Mouse (Mus musculus) midbrain, embryonic 15.5 days (tissue): ENCODE measurements around the gene Slc9a2. TPM values are rescaled to one million over a fixed set of nuclear protein-coding genes. Genes with fewer than 3 reads are reported as not detected.
A peak's percentile ranks its signal among the peaks of the same experiment; 100 is the strongest.

Experiments
- ATAC-seq: fragments of 200-750 bp; cut with Nextera tagmentation; replicated peaks from 2 replicates; pipeline ENCODE4 v1.8.0; 2017; ENCODE audit warnings: moderate TSS enrichment
- H3K27ac ChIP-seq: fragments of 300-500 bp; sonication (generic); 2 replicates; pipeline ENCODE4 v1.5.1; 2015; ENCODE audit warnings: mild to moderate bottlenecking, inconsistent platforms
- H3K27me3 ChIP-seq: fragments of 300-500 bp; sonication (generic); replicated peaks from 2 replicates; pipeline ENCODE4 v1.6.1; 2015; ENCODE audit warnings: inconsistent platforms
- H3K36me3 ChIP-seq: fragments of 300-500 bp; sonication (generic); replicated peaks from 2 replicates; pipeline ENCODE4 v1.6.1; 2015; ENCODE audit warnings: inconsistent platforms
- H3K4me1 ChIP-seq: fragments of 300-500 bp; sonication (generic); 2 replicates; pipeline ENCODE4 v1.6.1; 2015; ENCODE audit warnings: inconsistent platforms
- H3K4me2 ChIP-seq: fragments of 300-500 bp; sonication (generic); 2 replicates; pipeline ENCODE4 v1.6.1; 2015; ENCODE audit warnings: inconsistent platforms, mild to moderate bottlenecking, moderate library complexity
- H3K4me3 ChIP-seq: fragments of 300-500 bp; sonication (generic); 2 replicates; pipeline ENCODE4 v1.5.1; 2015; ENCODE audit warnings: mild to moderate bottlenecking, inconsistent platforms
- H3K9ac ChIP-seq: fragments of 300-500 bp; sonication (generic); 2 replicates; pipeline ENCODE4 v1.6.1; 2015; ENCODE audit warnings: mild to moderate bottlenecking, inconsistent platforms
- H3K9me3 ChIP-seq: fragments of 300-500 bp; sonication (generic); 2 replicates; pipeline ENCODE4 v1.6.1; 2016; ENCODE audit warnings: inconsistent platforms
- WGBS: fragments of 180-500 bp; shearing (Covaris S2); methylation state at CpG from one replicate; pipeline ENCODE4 v1.1.7; 2015; ENCODE audit warnings: mixed read lengths; 5-methylcytosine and 5-hydroxymethylcytosine counted together
- polyA plus RNA-seq: library from polyadenylated mRNA; unstranded; fragments of >200 nt; fragmentation: Nextera tagmentation; extraction: Ambion mirVana; gene quantifications from 2 replicates; pipeline ENCODE4 v1.2.1, GENCODE M21; 2015

Slc9a2 gene
- polyA plus RNA-seq, 1 experiment from 2014 or later: 0.46 TPM

- no peak overlapping the region for H3K4me3 ChIP-seq
- no peak overlapping the region for H3K4me2 ChIP-seq
- no peaks in the 10 kb centered on the region; the same call in 1 of the 2 replicates for H3K36me3 ChIP-seq
- WGBS: 92% methylated on average over 7 of the region's 7 CpGs
- no peaks in the 10 kb centered on the region for H3K9me3 ChIP-seq
- no peaks in the 10 kb centered on the region for H3K4me1 ChIP-seq
- H3K27ac ChIP-seq: no peak overlapping the region
- no peak for ATAC-seq
- no peak overlapping the region for H3K9ac ChIP-seq
- H3K27me3 ChIP-seq: no peaks in the 10 kb centered on the region
Measured at GRCm38 (mm10) chr1:40771196-40771970, 91.0 kb downstream of the Slc9a2 start.

DNA sequence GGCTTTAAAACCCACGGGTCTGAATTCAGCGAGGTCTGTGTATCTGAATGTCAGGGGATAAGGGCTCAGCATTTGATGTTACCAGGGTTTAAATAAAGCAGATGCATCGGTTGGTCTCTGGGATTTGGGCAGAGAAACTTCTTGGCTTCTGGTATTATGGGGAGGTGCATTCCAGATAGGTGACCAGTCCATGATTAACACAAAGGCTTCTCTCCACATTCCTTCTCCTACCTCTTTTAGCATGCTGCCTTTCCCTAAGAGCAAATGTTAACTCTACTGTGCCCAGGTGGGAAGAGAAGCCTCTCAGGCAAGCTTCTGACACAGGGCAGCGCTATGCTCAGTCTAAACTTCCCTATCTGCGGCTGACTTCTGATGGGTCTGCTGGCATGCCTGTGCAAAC lies 92.9 kb downstream of the Slc9a2 start:
- H3K4me2 ChIP-seq: no peak overlapping the region
- WGBS: 87% methylated on average over 5 of the region's 5 CpGs
- H3K27me3 ChIP-seq: no peaks in the 10 kb centered on the region
- H3K9ac ChIP-seq: no peak overlapping the region
- H3K36me3 ChIP-seq: peaks cover 4% of the 10 kb centered on the region; the same call in 1 of the 2 replicates
- H3K27ac ChIP-seq: no peak overlapping the region
- no peak for ATAC-seq
- no peak overlapping the region for H3K4me3 ChIP-seq
- H3K9me3 ChIP-seq: no peaks in the 10 kb centered on the region
- H3K4me1 ChIP-seq: no peaks in the 10 kb centered on the region

GRCm38 (mm10) chr1:40774040-40774439 lies 93.7 kb downstream of the Slc9a2 start:
- 96% methylated on average over 10 of the region's 10 CpGs for WGBS
- no peak overlapping the region for H3K4me2 ChIP-seq
- H3K4me1 ChIP-seq: no peaks in the 10 kb centered on the region
- H3K27me3 ChIP-seq: no peaks in the 10 kb centered on the region
- no peak overlapping the region for H3K4me3 ChIP-seq
- ATAC-seq: no peak
- peaks cover 10% of the 10 kb centered on the region; the same call in 1 of the 2 replicates for H3K36me3 ChIP-seq
- no peak overlapping the region for H3K9ac ChIP-seq
- 0 out of 2 replicates have a peak, but pooled peaks cover 5% of the 10 kb centered on the region for H3K9me3 ChIP-seq
- H3K27ac ChIP-seq: no peak overlapping the region

GRCm38 (mm10) chr1:40776102-40776501 lies 95.7 kb downstream of the Slc9a2 start:
- Histone ChIP-seq H3K27ac (no peak overlapping the region), H3K4me3 (no peak overlapping the region), H3K9ac (no peak overlapping the region), H3K9me3 (0 out of 2 replicates have a peak, but pooled peaks cover 12% of the 10 kb centered on the region), H3K4me2 (no peak overlapping the region), H3K4me1 (no peaks in the 10 kb centered on the region), H3K27me3 (no peaks in the 10 kb centered on the region), H3K36me3 (peaks cover 19% of the 10 kb centered on the region; the same call in 1 of the 2 replicates)
- 66% methylated on average over 2 of the region's 2 CpGs for WGBS
- no peak for ATAC-seq

DNA sequence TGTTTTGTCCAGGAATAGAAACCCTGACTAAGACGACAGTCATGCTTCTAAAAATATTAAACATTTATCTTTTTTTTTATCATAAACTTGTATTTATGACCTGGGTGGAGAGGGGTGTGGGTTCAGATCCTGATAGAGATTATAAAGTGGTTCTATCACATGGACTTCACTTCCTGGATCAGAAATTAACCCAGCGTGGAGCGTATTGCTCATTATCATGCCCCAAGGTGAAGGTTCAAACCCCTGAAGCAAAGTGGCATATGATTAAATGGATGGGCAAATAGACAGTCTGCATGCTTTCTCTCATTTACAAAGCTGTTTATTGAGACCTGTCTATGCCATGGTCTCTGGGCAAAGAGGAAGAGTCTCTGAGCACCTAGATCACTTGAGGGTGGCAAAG lies 96.4 kb downstream of the Slc9a2 start:
- Histone ChIP-seq H3K27me3 (no peaks in the 10 kb centered on the region), H3K9me3 (0 out of 2 replicates have a peak, but pooled peaks cover 12% of the 10 kb centered on the region), H3K4me1 (no peaks in the 10 kb centered on the region), H3K4me2 (no peak overlapping the region), H3K9ac (no peak overlapping the region), H3K4me3 (no peak overlapping the region), H3K36me3 (peaks cover 19% of the 10 kb centered on the region; the same call in 1 of the 2 replicates), H3K27ac (no peak overlapping the region)
- WGBS: 90% methylated on average over 3 of the region's 3 CpGs
- ATAC-seq: no peak

GRCm38 (mm10) chr1:40783450-40783849 lies 103.1 kb downstream of the Slc9a2 start:
- ATAC-seq: no peak
- no peak overlapping the region for H3K9ac ChIP-seq
- H3K27me3 ChIP-seq: no peaks in the 10 kb centered on the region
- 95% methylated on average over 7 of the region's 7 CpGs for WGBS
- peaks cover 17% of the 10 kb centered on the region; the same call in 1 of the 2 replicates for H3K36me3 ChIP-seq
- H3K4me1 ChIP-seq: no peaks in the 10 kb centered on the region
- H3K4me2 ChIP-seq: no peak overlapping the region
- no peak overlapping the region for H3K27ac ChIP-seq
- no peak overlapping the region for H3K4me3 ChIP-seq
- H3K9me3 ChIP-seq: 0 out of 2 replicates have a peak, but pooled peaks cover 12% of the 10 kb centered on the region

GRCm38 (mm10) chr1:40784306-40784705 lies 103.9 kb downstream of the Slc9a2 start:
- no peak overlapping the region for H3K4me3 ChIP-seq
- 0 out of 2 replicates have a peak, but pooled peaks cover 5% of the 10 kb centered on the region for H3K9me3 ChIP-seq
- H3K4me1 ChIP-seq: peaks cover 4% of the 10 kb centered on the region
- no peak overlapping the region for H3K9ac ChIP-seq
- H3K27me3 ChIP-seq: no peaks in the 10 kb centered on the region
- ATAC-seq: no peak
- H3K36me3 ChIP-seq: peaks cover 9% of the 10 kb centered on the region; the same call in 1 of the 2 replicates
- 92% methylated on average over 9 of the region's 9 CpGs for WGBS
- no peak overlapping the region for H3K4me2 ChIP-seq
- H3K27ac ChIP-seq: no peak overlapping the region

- H3K27me3 ChIP-seq: no peaks in the 10 kb centered on the region
- peaks cover 15% of the 10 kb centered on the region for H3K4me1 ChIP-seq
- ATAC-seq: no peak
- no peak overlapping the region for H3K4me2 ChIP-seq
- H3K4me3 ChIP-seq: no peak overlapping the region
- WGBS: 88% methylated on average over 11 of the region's 11 CpGs
- no peaks in the 10 kb centered on the region for H3K9me3 ChIP-seq
- no peak overlapping the region for H3K27ac ChIP-seq
- H3K36me3 ChIP-seq: 0 out of 2 replicates have a peak, but pooled peaks cover 2% of the 10 kb centered on the region
- no peak overlapping the region for H3K9ac ChIP-seq
Measured at GRCm38 (mm10) chr1:40785876-40786445, 105.6 kb downstream of the Slc9a2 start.

DNA sequence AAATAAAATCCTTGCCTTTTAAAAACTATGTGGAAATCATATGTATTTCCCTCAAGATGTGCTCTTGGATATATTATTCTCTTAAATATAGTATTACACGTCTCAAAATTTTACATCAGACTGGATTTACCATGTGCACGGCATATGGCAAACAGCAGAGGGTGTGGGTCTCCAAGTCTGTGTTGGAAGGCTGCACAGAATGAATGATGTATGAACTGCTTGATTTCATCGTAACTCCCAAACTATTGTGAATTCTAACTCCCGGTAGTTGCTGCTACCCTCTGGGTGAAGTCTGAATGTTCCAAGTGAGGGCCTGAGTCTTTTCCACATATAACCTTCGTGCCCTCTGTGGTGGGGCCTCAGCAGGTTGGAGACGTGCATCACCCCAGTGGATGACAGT lies 108.6 kb downstream of the Slc9a2 start:
- 84% methylated on average over 6 of the region's 6 CpGs for WGBS
- Histone ChIP-seq H3K4me3 (no peak overlapping the region), H3K9me3 (no peaks in the 10 kb centered on the region), H3K4me1 (peaks cover 18% of the 10 kb centered on the region), H3K36me3 (0 out of 2 replicates have a peak, but pooled peaks cover 2% of the 10 kb centered on the region), H3K9ac (no peak overlapping the region), H3K27ac (no peak overlapping the region), H3K27me3 (no peaks in the 10 kb centered on the region), H3K4me2 (no peak overlapping the region)
- no peak for ATAC-seq

- 13% methylated on average over 5 of the region's 5 CpGs for WGBS
- peak overlapping the region; percentile 10; the same call in 1 of the 2 replicates for H3K9ac ChIP-seq
- H3K4me3 ChIP-seq: peak overlapping the region; percentile 61
- H3K36me3 ChIP-seq: 0 out of 2 replicates have a peak, but pooled peaks cover 2% of the 10 kb centered on the region
- no peak overlapping the region for H3K27ac ChIP-seq
- H3K4me2 ChIP-seq: peak overlapping the region; percentile 59
- H3K27me3 ChIP-seq: no peaks in the 10 kb centered on the region
- H3K4me1 ChIP-seq: peaks cover 18% of the 10 kb centered on the region
- no peaks in the 10 kb centered on the region for H3K9me3 ChIP-seq
- peak; percentile 72 for ATAC-seq
Measured at GRCm38 (mm10) chr1:40789666-40790233, 109.4 kb downstream of the Slc9a2 start.

- 7% methylated on average over 38 of the region's 38 CpGs for WGBS
- peaks cover 18% of the 10 kb centered on the region for H3K4me1 ChIP-seq
- peak within 1 kb of the TSS; percentile 59 for H3K4me2 ChIP-seq
- peak within 1 kb of the TSS; percentile 27 for H3K27ac ChIP-seq
- H3K27me3 ChIP-seq: no peaks in the 10 kb centered on the region
- peak; percentile 94 for ATAC-seq
- H3K4me3 ChIP-seq: peak within 1 kb of the TSS; percentile 61
- no peaks in the 10 kb centered on the region for H3K36me3 ChIP-seq
- H3K9ac ChIP-seq: peak within 1 kb of the TSS; percentile 44
- no peaks in the 10 kb centered on the region for H3K9me3 ChIP-seq
Measured at GRCm38 (mm10) chr1:40790324-40791141, 110.2 kb downstream of the Slc9a2 start, which contains the start of gene Mfsd9. TSS of gene Mfsd9 (minus strand) at chr1:40790687.
